Mouse (Mus musculus) retina, postnatal 7 days (tissue): Measurements from ENCODE around the gene Plpp7.

Experiments
- DNase-seq: peaks from one replicate; pipeline ENCODE4 v3.0.0-alpha.2; 2012; ENCODE audit warnings: low read depth, low spot score

The Plpp7 gene

GRCm38 (mm10) chr2:32137667-32138266 is 42.4 kb downstream of the Plpp7 start:
- peak; percentile 99 for DNase-seq

DNA sequence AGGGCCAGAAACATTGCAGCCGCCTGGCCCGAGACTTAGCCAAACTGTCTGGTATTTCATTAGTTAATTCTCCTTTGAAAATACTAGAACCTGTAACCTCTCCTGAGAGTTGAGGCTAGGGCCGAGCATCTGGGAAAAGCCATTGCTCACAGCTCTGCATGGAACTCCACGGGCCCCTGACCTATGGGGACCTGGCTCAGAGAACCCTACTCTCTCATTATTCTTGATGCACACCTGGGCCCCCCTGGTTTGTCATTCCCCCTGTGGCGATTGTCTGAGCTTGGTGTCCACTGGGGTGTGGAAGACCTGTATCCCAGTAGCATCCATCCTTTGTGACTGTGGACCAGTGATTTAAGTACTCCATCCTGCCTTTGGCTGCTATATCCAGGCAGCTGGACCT is 44.0 kb downstream of the Plpp7 start:
- no peak for DNase-seq

DNA sequence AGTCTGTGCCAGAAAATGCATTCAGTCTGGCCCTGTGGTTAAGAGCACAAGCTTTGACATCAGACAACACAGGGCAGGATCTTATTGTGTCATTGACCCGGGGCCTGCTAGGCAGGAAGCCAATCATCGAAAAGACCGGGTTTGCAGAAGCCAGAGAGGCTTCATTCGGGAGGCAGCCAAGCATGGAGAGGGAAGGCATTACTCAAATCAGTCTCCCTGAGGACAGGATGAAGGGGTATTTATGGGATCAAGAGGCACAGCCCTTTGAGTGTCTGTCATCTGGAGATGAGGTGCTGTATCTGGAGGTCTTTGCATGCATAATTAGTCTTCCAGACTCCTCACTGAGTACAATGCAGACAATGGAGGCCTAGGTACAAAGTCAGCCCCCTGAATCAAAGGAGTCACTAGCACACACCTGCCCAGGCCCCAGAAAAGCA is 45.2 kb downstream of the Plpp7 start:
- no peak for DNase-seq

DNA sequence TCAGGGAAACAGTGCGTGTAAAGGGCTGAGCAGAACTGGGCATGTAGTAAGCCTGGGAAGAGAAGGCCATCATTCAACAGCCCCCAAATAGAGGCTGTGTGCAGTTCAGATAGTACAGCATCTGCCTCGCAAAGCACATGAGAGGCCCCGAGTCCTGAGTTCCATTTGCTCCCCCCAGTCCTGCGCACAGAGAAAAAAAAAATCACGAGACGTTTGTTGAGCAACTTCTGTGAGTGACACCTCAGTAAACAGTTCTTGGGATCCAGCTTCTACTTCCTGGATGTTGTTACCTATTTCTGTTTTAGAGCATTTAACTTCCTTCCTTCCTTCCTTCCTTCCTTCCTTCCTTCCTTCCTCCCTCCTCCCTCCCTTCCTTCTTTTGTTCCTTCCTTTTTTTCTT is 46.3 kb downstream of the Plpp7 start:
- no peak for DNase-seq

- no peak for DNase-seq
These were observed 47.0 kb downstream of the Plpp7 start for GRCm38 (mm10) chr2:32142368-32142767.

- no peak for DNase-seq
These were observed 49.3 kb downstream of the Plpp7 start for GRCm38 (mm10) chr2:32144633-32145032.

DNA sequence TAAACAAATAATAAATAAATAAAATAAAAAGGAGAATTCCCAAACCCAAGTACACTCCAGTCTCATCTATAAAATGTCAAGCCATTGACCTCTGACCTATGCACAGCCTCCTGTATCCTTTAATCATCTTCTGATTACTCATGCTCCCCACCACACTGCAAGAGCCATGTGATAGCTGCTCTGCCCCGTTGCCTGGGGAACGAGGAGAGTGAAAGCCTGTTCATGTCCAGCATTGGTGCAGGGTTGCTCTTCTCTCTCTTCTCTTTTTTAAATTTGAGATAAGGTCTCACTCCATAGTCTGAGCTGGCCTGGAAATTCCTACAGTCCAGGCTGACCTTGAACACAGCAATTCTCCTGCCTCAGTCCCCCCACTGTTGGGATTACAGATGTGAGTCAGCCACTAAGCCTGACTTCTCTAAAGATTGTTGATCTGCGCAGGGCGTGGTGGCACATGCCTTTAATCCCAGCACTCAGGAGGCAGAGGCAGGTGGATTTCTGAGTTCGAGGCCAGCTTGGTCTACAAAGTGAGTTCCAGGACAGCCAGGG is 51.4 kb downstream of the Plpp7 start:
- no peak for DNase-seq

GRCm38 (mm10) chr2:32150135-32150534 is 54.8 kb downstream of the Plpp7 start:
- DNase-seq = no peak

DNA sequence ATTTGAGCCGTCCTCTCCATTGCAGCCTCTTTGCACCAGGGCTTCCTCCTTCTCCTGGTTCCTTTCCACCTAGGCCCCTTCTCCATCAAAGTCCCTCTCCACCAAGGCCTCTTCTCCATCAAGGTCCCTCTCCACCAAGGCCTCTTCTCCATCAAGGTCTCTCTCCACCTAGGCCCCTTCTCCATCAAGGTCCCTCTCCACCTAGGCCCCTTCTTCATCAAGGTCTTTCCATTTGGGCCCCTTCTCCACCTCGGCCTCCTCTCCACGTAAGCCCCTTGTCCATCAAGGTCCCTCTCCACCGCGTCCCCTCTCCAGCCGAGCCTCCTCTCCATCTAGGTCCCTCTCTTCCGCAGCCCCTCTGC is 55.2 kb downstream of the Plpp7 start:
- no peak for DNase-seq

DNA sequence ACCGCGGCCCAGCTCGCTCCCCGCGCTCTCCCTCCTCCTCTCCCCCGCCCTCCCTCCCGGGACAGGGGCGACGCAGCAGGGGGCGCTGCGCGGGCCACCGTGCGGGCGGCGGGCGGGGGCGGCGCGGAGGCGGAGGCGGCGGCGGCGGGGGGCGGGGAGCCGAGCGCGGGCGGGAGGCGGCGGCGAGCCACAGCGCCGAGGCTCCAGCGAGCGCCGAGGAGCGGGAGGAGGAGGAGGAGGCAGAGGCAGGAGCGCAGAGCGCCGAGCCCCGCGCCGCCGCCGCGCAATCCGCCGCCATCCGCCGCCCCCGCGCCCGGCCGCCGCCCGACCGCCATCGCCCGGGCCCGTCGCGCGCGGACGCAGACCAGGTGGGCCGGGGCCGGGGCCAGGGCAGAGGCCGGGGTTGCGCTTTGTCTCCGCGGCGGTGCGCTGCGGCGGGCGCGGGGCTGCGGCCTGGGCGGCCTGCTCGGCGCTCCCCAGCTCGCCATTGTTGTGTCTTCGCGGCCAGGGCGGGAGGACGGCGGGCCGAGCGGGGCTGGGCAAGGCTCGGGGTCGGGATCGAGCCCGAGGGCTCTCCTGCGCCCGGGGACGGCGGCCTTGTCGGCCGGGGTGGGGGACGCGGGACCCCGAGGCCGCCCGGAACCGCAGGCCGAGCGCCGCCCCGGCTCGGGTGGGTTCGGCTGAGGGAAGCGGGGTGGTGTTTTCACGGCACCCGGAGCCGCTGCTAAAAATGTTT is 55.8 kb downstream of the Plpp7 start, which contains the start of gene Prrc2b:
Gene Prrc2b, plus strand, starts transcription at position 159 of the 736 bp plus-strand sequence.
- peak; percentile 68 for DNase-seq

GRCm38 (mm10) chr2:32151660-32152366 is 56.5 kb downstream of the Plpp7 start:
- no peak for DNase-seq

DNA sequence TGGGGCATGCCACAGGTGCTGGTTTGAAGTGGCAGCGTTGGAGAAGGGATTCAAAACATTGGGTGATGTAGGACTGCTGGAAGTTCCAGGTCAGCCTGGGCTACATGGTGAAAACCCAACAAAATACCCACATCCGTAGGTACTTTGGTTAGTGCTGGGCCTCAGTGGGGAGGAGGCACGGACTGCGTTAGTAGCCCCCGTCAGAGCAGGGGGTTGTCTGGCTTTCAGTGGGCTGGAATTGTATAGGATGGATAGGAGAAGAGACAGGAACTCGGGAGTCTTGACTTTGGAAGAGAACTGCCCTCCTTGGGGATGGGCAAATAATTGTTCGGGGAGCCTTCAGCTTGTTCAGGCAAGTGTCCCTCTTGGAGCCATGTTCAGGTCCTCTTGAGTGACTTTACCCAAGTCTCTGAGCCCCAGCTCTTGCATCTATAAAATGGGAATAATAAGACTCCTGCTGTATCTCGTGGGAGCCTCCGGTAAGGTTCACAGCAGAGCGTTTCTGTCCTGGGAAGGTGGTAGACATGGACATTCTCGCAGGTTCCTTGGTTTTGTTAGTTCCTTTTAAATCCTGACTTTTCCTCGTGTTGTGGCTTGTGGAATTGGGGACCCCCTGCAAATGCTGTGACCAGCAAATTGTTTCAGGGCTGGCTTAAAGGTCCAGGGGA is 57.2 kb downstream of the Plpp7 start:
- no peak for DNase-seq

- no peak for DNase-seq
These were observed 57.9 kb downstream of the Plpp7 start for GRCm38 (mm10) chr2:32153041-32153790.

DNA sequence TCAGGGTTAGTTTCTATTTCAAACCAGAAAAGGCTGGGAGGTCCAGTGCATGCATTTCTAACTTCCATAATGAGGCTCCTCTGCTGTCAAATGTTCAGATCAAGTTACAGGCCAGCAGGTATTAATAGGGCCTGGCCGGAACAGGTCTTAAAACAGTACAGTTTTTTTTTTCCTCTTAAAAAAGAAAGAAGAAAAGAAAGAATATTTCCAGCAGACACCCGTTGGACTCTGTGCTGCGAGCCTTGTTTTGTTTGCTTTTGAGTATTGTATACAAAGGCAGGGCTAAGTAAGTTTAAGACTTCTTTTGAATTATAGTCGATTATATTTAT is 58.4 kb downstream of the Plpp7 start:
- DNase-seq = no peak

DNA sequence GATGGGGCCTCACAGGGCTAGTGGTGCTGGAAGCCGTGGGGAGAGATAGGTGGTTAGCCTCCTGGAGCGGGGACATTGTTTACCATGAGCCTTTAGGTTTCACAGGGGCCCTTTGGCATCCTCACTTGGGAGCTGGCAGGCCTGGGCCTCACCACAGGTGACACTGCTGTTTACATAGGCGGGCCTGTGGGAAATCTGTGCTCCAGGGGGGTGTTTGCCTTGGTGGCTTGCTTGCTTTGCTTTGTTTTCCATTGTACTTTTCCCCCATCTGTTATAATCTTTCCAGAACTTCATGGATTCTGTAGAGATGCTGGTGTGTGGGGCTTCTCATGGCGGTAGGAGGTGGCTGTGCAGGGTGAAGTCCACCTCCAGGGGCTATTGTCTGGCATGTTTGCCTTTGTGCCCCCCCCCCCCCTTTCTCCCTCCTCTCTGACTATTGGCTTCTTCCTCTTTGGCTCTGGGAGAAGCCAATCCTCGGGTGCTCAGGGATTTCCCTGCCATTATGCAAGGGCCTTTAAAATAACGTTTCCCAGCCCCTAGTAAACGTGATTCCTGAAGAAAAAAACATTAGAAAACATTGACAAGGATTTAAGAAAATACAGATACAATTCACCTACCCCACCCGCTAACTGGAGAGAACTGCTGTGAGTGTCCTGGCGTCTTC is 59.1 kb downstream of the Plpp7 start:
- DNase-seq = no peak

DNA sequence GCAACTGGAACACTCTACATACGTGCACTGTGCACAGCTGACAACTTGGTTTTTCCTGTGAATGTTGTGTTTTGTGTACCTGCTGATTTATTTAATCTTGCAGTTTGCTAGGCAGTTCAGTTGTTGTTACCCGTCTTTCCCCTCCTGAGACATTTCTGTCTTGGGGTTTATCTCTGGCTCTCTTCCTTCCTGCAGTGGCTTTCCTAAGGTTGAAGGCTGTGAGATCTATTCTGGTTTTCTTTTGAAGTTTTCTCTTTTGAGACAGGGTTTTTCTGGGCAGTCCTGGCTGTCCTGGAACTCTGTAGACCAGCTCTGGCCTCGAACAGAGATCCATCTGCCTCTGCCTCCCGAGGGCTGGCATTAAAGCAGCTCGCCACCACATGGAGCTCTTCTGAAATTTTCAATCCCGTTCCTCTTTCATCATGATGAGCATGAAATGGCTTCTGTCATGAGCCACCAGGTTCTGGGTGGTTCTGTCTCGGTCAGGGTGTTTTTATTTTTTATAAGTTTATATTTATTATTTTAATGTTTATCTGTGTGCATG is 59.7 kb downstream of the Plpp7 start:
- no peak for DNase-seq

GRCm38 (mm10) chr2:32155614-32156013 is 60.3 kb downstream of the Plpp7 start:
- no peak for DNase-seq

GRCm38 (mm10) chr2:32156645-32157044 is 61.3 kb downstream of the Plpp7 start:
- DNase-seq = no peak

DNA sequence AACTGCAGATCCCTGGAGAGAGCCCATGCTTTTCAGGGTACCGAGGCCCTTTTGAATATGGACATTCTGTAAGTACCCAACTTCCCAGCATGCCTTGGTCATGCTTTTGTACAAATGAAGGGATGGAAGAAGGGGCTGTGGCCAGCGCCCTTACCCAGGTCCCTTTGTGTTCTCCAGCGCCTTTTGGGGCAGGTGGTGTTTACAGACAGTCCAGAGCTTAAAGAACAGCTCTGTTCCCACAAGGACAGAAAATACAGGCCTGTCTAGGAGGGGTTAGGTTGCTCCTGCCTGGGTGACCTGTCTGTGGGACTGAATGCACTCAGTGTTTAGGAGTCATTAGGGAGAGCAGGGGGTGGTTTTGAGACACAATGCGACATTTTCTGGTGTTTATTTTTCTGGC is 62.0 kb downstream of the Plpp7 start:
- no peak for DNase-seq

GRCm38 (mm10) chr2:32158616-32159239 is 63.4 kb downstream of the Plpp7 start:
- DNase-seq = no peak
